Mouse (Mus musculus): ENCODE data around the gene Olfr970.
"Not testable (repeated sequence)": the region's sequence is repeated elsewhere in the genome, so short reads cannot be mapped to it uniquely, and the experiment has no call there.

Gene Olfr970

GRCm38 (mm10) chr9:39808560-39808959 lies at the start of gene Olfr970:
Olfr970 (plus strand) TSS chr9:39808860.
- no peak for DNase-seq (ENCODE audit: low spot score in 2 of 2)

DNA sequence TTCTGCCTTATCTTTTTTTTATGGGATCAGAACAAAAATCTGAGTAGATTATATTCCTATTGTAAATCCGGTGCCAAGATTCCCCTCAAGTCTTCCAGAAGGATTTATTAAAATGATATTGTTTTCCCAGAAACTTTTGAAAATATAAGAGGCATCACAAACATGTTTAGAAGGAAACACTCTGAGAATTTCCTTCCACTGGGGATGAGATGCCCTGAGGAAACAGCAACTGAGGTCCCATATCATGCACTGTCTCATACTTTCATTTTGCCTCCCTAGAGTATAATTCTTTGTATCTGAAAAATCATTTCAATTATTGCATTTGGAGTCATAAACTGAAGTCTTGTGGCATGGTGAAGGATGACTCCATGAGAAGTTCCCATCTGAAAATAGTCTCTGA lies 25.5 kb upstream of the Olfr970 start, which contains the start of gene Olfr968:
TSS of gene Olfr968 (minus strand) at position 101 of the 400 bp plus-strand sequence.
- DNase-seq (ENCODE audit: low spot score in 2 of 2): no peak

DNA sequence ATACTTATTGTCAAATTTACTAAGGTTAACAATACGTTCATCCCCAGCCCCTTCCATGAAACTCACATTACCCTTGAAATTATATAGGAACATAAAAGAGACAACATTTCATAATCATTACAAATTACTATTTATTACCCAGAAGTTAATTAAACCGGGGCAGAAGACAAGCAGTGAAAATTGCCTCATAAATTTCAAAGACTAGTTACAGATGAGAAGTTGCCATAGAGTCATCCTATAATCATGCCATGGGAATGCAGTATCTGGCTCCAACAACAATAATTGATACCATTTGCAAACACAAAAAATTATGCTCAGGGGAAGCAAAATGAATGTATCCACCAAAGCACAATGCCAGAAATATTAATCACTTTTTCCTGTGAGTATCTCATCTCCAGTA lies 18.1 kb upstream of the Olfr970 start, which contains the start of gene Olfr969:
TSS of gene Olfr969 (plus strand) at position 388 of the 400 bp plus-strand sequence.
- DNase-seq (ENCODE audit: low spot score in 2 of 2): no peak

GRCm38 (mm10) chr9:39836576-39836975 lies 27.9 kb downstream of the Olfr970 start, which contains the start of gene Olfr971:
Olfr971 (plus strand) TSS chr9:39836876.
- not testable (repeated sequence) for DNase-seq (ENCODE audit: low spot score in 2 of 2)

GRCm38 (mm10) chr9:39866122-39866521 lies 57.5 kb downstream of the Olfr970 start, which contains the start of gene Olfr972:
Olfr972 (plus strand) TSS chr9:39866422.
- DNase-seq (ENCODE audit: low spot score in 2 of 2): no peak

Data from thymus, postnatal 10 days (tissue).